Mouse (Mus musculus): Measurements from ENCODE around the gene Nars2.

The Nars2 gene

GRCm38 (mm10) chr7:96971027-96971996 lies 20.0 kb downstream of the Nars2 start:
- DNase-seq (ENCODE audit: low spot score), result no peak

GRCm38 (mm10) chr7:96972138-96972904 lies 21.0 kb downstream of the Nars2 start:
- DNase-seq (ENCODE audit: low spot score), result no peak

GRCm38 (mm10) chr7:96975914-96976313 lies 24.6 kb downstream of the Nars2 start:
- DNase-seq (ENCODE audit: low spot score), result no peak

GRCm38 (mm10) chr7:96977209-96977608 lies 25.9 kb downstream of the Nars2 start:
- no peak for DNase-seq (ENCODE audit: low spot score)

GRCm38 (mm10) chr7:96981366-96981765 lies 30.1 kb downstream of the Nars2 start:
- DNase-seq (ENCODE audit: low spot score), result no peak

GRCm38 (mm10) chr7:96983660-96984347 lies 32.5 kb downstream of the Nars2 start:
- no peak for DNase-seq (ENCODE audit: low spot score)

GRCm38 (mm10) chr7:96985798-96986197 lies 34.5 kb downstream of the Nars2 start:
- no peak for DNase-seq (ENCODE audit: low spot score)

GRCm38 (mm10) chr7:96986795-96987445 lies 35.6 kb downstream of the Nars2 start:
- no peak for DNase-seq (ENCODE audit: low spot score)

- no peak for DNase-seq (ENCODE audit: low spot score)
These were observed 36.4 kb downstream of the Nars2 start for GRCm38 (mm10) chr7:96987676-96988075.

- DNase-seq (ENCODE audit: low spot score), result no peak
These were observed 61.7 kb downstream of the Nars2 start for GRCm38 (mm10) chr7:97012956-97013355.

GRCm38 (mm10) chr7:97018005-97018404 lies 66.7 kb downstream of the Nars2 start:
- no peak for DNase-seq (ENCODE audit: low spot score)

- no peak for DNase-seq (ENCODE audit: low spot score)
These were observed 67.1 kb downstream of the Nars2 start for GRCm38 (mm10) chr7:97018418-97018817.

GRCm38 (mm10) chr7:97019303-97019702 lies 68.0 kb downstream of the Nars2 start:
- DNase-seq (ENCODE audit: low spot score), result no peak

GRCm38 (mm10) chr7:97026772-97027358 lies 75.6 kb downstream of the Nars2 start:
- DNase-seq (ENCODE audit: low spot score), result no peak

GRCm38 (mm10) chr7:97029151-97029550 lies 77.8 kb downstream of the Nars2 start:
- DNase-seq (ENCODE audit: low spot score), result no peak

- DNase-seq (ENCODE audit: low spot score), result no peak
These were observed 81.1 kb downstream of the Nars2 start for GRCm38 (mm10) chr7:97032412-97032811.

- no peak for DNase-seq (ENCODE audit: low spot score)
These were observed 88.3 kb downstream of the Nars2 start for GRCm38 (mm10) chr7:97039641-97040040.

GRCm38 (mm10) chr7:97041868-97042449 lies 90.7 kb downstream of the Nars2 start:
- no peak for DNase-seq (ENCODE audit: low spot score)

- DNase-seq (ENCODE audit: low spot score), result no peak
These were observed 91.7 kb downstream of the Nars2 start for GRCm38 (mm10) chr7:97042981-97043380.

GRCm38 (mm10) chr7:97060966-97061365 lies 109.7 kb downstream of the Nars2 start:
- DNase-seq (ENCODE audit: low spot score), result no peak

- no peak for DNase-seq (ENCODE audit: low spot score)
These were observed 120.2 kb downstream of the Nars2 start for GRCm38 (mm10) chr7:97071512-97071911.
